Mouse (Mus musculus): ENCODE measurements around the gene Mpp1.

The Mpp1 gene

DNA sequence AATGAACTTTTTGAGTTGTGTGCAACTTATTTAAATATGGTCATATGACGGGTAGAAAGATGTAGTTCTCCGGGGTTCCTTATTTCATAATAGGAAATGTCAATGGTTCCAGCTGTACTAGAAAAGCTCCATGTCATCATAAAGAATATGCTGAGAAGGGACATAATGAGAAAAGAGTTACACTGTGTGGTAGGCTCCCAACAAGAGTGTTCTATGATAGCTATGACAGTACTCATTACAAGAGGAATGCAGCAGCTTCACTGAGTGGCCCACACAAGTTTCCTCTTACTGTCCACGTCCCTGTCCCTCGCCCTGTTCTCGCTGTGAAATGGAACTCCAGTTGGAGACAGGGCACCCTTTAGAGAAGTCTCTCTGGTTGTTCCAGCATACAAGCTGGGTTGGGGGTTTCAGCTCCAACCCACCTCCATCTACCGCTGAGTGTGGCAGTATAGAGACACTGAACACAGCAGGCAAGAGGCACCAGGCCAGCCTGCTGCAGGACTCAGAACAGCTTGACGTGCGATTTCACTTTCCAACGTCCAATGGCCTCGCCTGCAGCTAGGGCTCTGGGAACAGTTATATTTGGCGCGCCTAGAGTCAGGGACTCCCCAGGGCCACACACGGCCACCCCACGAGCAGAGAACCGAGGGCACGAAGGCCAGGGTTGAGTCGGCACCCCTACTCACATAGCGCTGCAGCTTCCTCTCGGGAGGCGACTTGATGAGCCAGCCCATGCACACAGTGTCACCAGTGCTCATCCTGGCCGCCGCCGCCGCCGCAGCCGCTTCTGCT, 46.6 kb downstream of the Mpp1 start:
- no peak for DNase-seq (ENCODE audit: low read depth, low spot score)

DNA sequence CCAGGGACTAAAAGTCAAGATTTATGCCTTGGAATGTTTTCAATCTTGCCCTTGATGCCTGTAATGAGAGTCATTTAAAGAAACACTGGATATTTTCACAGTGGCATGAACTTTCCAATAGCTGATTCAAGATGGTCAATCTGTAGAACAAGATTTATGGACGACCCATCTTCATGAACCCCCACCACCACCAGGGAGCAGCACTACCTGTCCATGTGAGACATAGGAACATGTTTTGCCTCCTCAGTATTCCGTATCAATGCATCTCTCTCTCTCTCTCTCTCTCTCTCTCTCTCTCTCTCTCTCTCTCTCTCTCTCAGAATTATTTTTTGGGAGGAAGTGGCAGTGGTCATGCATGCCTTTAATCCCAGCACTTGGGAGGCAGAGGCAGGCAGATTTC, 48.5 kb downstream of the Mpp1 start:
- DNase-seq (ENCODE audit: low read depth, low spot score) = no peak
